Comparison of ENCODE assay signal across 27 mouse cellular contexts in genomic region chr9:97020152-97020551, GRCm38 (mm10). TPM values are rescaled to one million over a fixed set of nuclear protein-coding genes. Genes with fewer than 3 reads are reported as not detected.
A peak's percentile ranks its signal among the peaks of the same experiment; 100 is the strongest.
DNase-seq lines count a peak whose midpoint lies in the region; ATAC-seq lines count a peak whose summit lies in the region.
"Had no signal": no experiment of that assay in that cellular context is flagged by ENCODE, and none has a peak within 500 bp of the region (broad histone marks: within the 10 kb centered on the region; RNA-seq: fewer than 3 reads in every experiment).

No protein-coding gene starts in this region.

- H3K36me3 ChIP-seq in hindbrain, embryonic 13.5 days: no peaks in the 10 kb centered on the region
- no peaks in the 10 kb centered on the region for H3K36me3 ChIP-seq in hindbrain, embryonic 12.5 days
- no peaks in the 10 kb centered on the region for H3K36me3 ChIP-seq in hindbrain, embryonic 15.5 days
- H3K36me3 ChIP-seq in neural tube, embryonic 15.5 days: no peaks in the 10 kb centered on the region
- H3K36me3 ChIP-seq: embryonic facial prominence, embryonic 10.5 days; embryonic facial prominence, embryonic 15.5 days; forebrain, embryonic 12.5 days; heart, embryonic 12.5 days; kidney, embryonic 15.5 days; limb, embryonic 13.5 days; lung, embryonic 15.5 days; stomach, embryonic 15.5 days had no signal

- H3K4me2 ChIP-seq in hindbrain, embryonic 13.5 days: no peak overlapping the region
- no peak overlapping the region for H3K4me2 ChIP-seq in hindbrain, embryonic 12.5 days (replicated peaks)
- H3K4me2 ChIP-seq in hindbrain, embryonic 15.5 days: no peak overlapping the region
- H3K4me2 ChIP-seq in neural tube, embryonic 15.5 days: no peak overlapping the region
- H3K4me2 ChIP-seq: limb, embryonic 13.5 days; liver, embryonic 11.5 days; lung, embryonic 15.5 days; stomach, embryonic 15.5 days had no signal

- 82% methylated on average over 8 of the region's 8 CpGs for WGBS in hindbrain, embryonic 13.5 days
- 84% methylated on average over 8 of the region's 8 CpGs for WGBS in hindbrain, embryonic 12.5 days
- 85% methylated on average over 8 of the region's 8 CpGs for WGBS in hindbrain, embryonic 15.5 days
- WGBS in neural tube, embryonic 15.5 days: 88% methylated on average over 8 of the region's 8 CpGs

- H3K27ac ChIP-seq in hindbrain, embryonic 13.5 days: peak overlapping the region; percentile 99
- no peak overlapping the region for H3K27ac ChIP-seq in hindbrain, embryonic 12.5 days
- H3K27ac ChIP-seq in hindbrain, embryonic 15.5 days (replicated peaks): peak overlapping the region; percentile 97; the same call in 1 of the 2 replicates
- H3K27ac ChIP-seq in neural tube, embryonic 15.5 days (replicated peaks): peak overlapping the region; percentile 94; the same call in 1 of the 2 replicates
- H3K27ac ChIP-seq: embryonic facial prominence, embryonic 10.5 days; embryonic facial prominence, embryonic 15.5 days; kidney, embryonic 15.5 days; layer of hippocampus, adult 2 months; left cerebral cortex, adult 2 months; limb, embryonic 13.5 days; lung, embryonic 15.5 days; stomach, embryonic 15.5 days had no signal

- intact Hi-C loops in left cerebral cortex, postnatal 25 days (cut with DNase I): no loop called here

- peaks cover 44% of the 10 kb centered on the region for H3K4me1 ChIP-seq in hindbrain, embryonic 13.5 days (replicated peaks)
- H3K4me1 ChIP-seq in hindbrain, embryonic 12.5 days: peaks cover 35% of the 10 kb centered on the region
- H3K4me1 ChIP-seq in hindbrain, embryonic 15.5 days (replicated peaks): peaks cover 39% of the 10 kb centered on the region
- H3K4me1 ChIP-seq in neural tube, embryonic 15.5 days: peaks cover 37% of the 10 kb centered on the region

- H3K9me3 ChIP-seq in hindbrain, embryonic 13.5 days: no peaks in the 10 kb centered on the region
- no peaks in the 10 kb centered on the region for H3K9me3 ChIP-seq in hindbrain, embryonic 12.5 days (replicated peaks)
- no peaks in the 10 kb centered on the region for H3K9me3 ChIP-seq in hindbrain, embryonic 15.5 days
- no peaks in the 10 kb centered on the region for H3K9me3 ChIP-seq in neural tube, embryonic 15.5 days (replicated peaks)
- H3K9me3 ChIP-seq: embryonic facial prominence, embryonic 10.5 days; embryonic facial prominence, embryonic 15.5 days; forebrain, embryonic 12.5 days; heart, embryonic 12.5 days; kidney, embryonic 15.5 days; limb, embryonic 13.5 days; lung, embryonic 15.5 days; stomach, embryonic 15.5 days had no signal

- H3K27me3 ChIP-seq in hindbrain, embryonic 13.5 days: no peaks in the 10 kb centered on the region
- no peaks in the 10 kb centered on the region for H3K27me3 ChIP-seq in hindbrain, embryonic 12.5 days
- H3K27me3 ChIP-seq in hindbrain, embryonic 15.5 days: no peaks in the 10 kb centered on the region
- no peaks in the 10 kb centered on the region for H3K27me3 ChIP-seq in neural tube, embryonic 15.5 days (replicated peaks)
- H3K27me3 ChIP-seq: forebrain, embryonic 12.5 days; heart, embryonic 12.5 days; Patski; stomach, embryonic 15.5 days had no signal

- no peak for ATAC-seq in hindbrain, embryonic 13.5 days (ENCODE audit: low FRiP score)
- no peak for ATAC-seq in hindbrain, embryonic 12.5 days (ENCODE audit: low FRiP score)
- ATAC-seq in hindbrain, embryonic 15.5 days (ENCODE audit: low FRiP score, low read depth): no peak
- ATAC-seq in neural tube, embryonic 15.5 days (ENCODE audit: low FRiP score): no peak
- ATAC-seq: Patski had no signal

- peak; percentile 33 for DNase-seq in adrenal gland, adult 2 months
- DNase-seq in adrenal gland, adult 8-10 months: no peak
- DNase-seq in left cerebral cortex, postnatal 25 days (ENCODE audit: low spot score in 2 of 2): no peak
- DNase-seq: cerebellum, adult 8-10 months; gastrocnemius, postnatal 14 days; heart, adult 11 months; heart, postnatal 4 days; kidney, adult 18-20 months; right cerebral cortex, postnatal 25 days had no signal

- H3K4me3 ChIP-seq in hindbrain, embryonic 13.5 days: no peak overlapping the region
- H3K4me3 ChIP-seq in hindbrain, embryonic 12.5 days: no peak overlapping the region
- no peak overlapping the region for H3K4me3 ChIP-seq in hindbrain, embryonic 15.5 days
- H3K4me3 ChIP-seq in neural tube, embryonic 15.5 days (replicated peaks): no peak overlapping the region
- H3K4me3 ChIP-seq: embryonic facial prominence, embryonic 15.5 days; heart, embryonic 12.5 days; layer of hippocampus, adult 2 months; left cerebral cortex, adult 2 months; limb, embryonic 13.5 days; lung, embryonic 15.5 days; stomach, embryonic 15.5 days had no signal

- H3K9ac ChIP-seq in hindbrain, embryonic 13.5 days: no peak overlapping the region
- H3K9ac ChIP-seq in hindbrain, embryonic 12.5 days: no peak overlapping the region
- H3K9ac ChIP-seq in hindbrain, embryonic 15.5 days: no peak overlapping the region
- no peak overlapping the region for H3K9ac ChIP-seq in neural tube, embryonic 15.5 days (replicated peaks)
- H3K9ac ChIP-seq: embryonic facial prominence, embryonic 15.5 days; forebrain, embryonic 12.5 days; heart, embryonic 12.5 days; kidney, embryonic 15.5 days; limb, embryonic 13.5 days; lung, embryonic 15.5 days; stomach, embryonic 15.5 days had no signal

RNA-seq across cellular contexts. Expression of gene Spsb4, which starts 1.5 kb away (rescaled TPM):
- total RNA-seq in adrenal gland, adult 2 months (2021): 1 to 10 TPM; 1.5 to 1.6 TPM
- 1.6 and 2.0 TPM in 2 replicates for polyA plus RNA-seq in adrenal gland, adult 2 months (2012; rRNA removed)
- total RNA-seq in adrenal gland, adult 8-10 months (2022): under 1 TPM; 0.74 to 0.98 (median 0.85) TPM
- 50.3 and 52.3 TPM in 2 replicates for polyA plus RNA-seq in hindbrain, embryonic 13.5 days (2015; fragmentation: Nextera tagmentation; extraction: Ambion mirVana)
- polyA plus RNA-seq in hindbrain, embryonic 12.5 days (2016; fragmentation: Nextera tagmentation; extraction: Ambion mirVana): 88.2 and 89.2 TPM in 2 replicates
- polyA plus RNA-seq in hindbrain, embryonic 15.5 days (2015; fragmentation: Nextera tagmentation; extraction: Ambion mirVana): 43.3 and 46.3 TPM in 2 replicates
- 28.5 and 31.0 TPM in 2 replicates for polyA plus RNA-seq in neural tube, embryonic 15.5 days (2015; fragmentation: Nextera tagmentation; extraction: Ambion mirVana)
- 1 to 10 TPM; 6.4 to 7.2 TPM for total RNA-seq in left cerebral cortex, postnatal 25 days (2021)
- total RNA-seq: megakaryocyte-erythroid progenitor cell, adult 5-6 weeks; MEL had no signal
